Mouse (Mus musculus): Measurements from ENCODE around the gene Gpam. TPM values are rescaled to one million over a fixed set of nuclear protein-coding genes. Genes with fewer than 3 reads are reported as not detected.
A peak's percentile ranks its signal among the peaks of the same experiment; 100 is the strongest.

Gene Gpam
- polyA plus RNA-seq, 1 experiment from 2014 or later, result 8.8 TPM

DNA sequence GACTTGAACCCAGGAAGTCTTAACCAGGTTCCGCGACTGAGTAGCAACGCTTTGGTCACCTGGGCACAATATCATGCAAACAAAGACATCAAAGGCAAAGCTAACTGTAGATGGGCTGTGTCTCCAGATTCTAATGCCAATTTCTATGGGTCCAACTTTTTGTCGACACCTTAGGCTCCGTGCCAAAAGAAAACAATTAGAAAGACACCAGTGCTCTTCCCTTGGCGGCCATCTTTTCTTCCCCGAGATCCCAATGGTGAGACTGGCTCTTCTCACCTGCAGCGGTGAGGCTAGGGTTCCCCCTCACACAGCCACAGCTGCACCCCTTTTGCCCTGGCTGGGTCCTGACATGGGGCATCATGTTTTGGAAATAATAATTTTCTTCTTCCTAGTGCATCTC lies 64.5 kb downstream of the Gpam start:
- H3K27me3 ChIP-seq (ENCODE audit: control insufficient read depth, insufficient read depth, low read length), result no peaks in the 10 kb centered on the region
- no peak overlapping the region for H3K9ac ChIP-seq (ENCODE audit: low read length)
- no peak overlapping the region for H3K4me2 ChIP-seq (ENCODE audit: low read depth, low read length)
- no peak overlapping the region for H3K4me3 ChIP-seq (ENCODE audit: low read length)
- H3K4me1 ChIP-seq (ENCODE audit: control insufficient read depth, insufficient read depth, low read length), result peaks cover 5% of the 10 kb centered on the region; the same call in 1 of the 2 replicates
- no peak for ATAC-seq (replicated peaks; ENCODE audit: extremely low read depth, insufficient read depth, low FRiP score)
- peaks cover 3% of the 10 kb centered on the region; the same call in 1 of the 2 replicates for H3K36me3 ChIP-seq (ENCODE audit: control insufficient read depth, insufficient read depth)
- WGBS, result 80% methylated on average over 8 of the region's 8 CpGs
- peaks cover 15% of the 10 kb centered on the region for H3K9me3 ChIP-seq (replicated peaks; ENCODE audit: control insufficient read depth, low read length)
- no peak overlapping the region for H3K27ac ChIP-seq (ENCODE audit: low read length)

- Histone ChIP-seq H3K4me1 (ENCODE audit: control insufficient read depth, insufficient read depth, low read length) (peaks cover 5% of the 10 kb centered on the region; the same call in 1 of the 2 replicates), H3K9ac (ENCODE audit: low read length) (no peak overlapping the region), H3K27me3 (ENCODE audit: control insufficient read depth, insufficient read depth, low read length) (no peaks in the 10 kb centered on the region), H3K36me3 (ENCODE audit: control insufficient read depth, insufficient read depth) (peaks cover 3% of the 10 kb centered on the region; the same call in 1 of the 2 replicates), H3K9me3 (replicated peaks; ENCODE audit: control insufficient read depth, low read length) (peaks cover 15% of the 10 kb centered on the region), H3K4me2 (ENCODE audit: low read depth, low read length) (no peak overlapping the region), H3K4me3 (ENCODE audit: low read length) (no peak overlapping the region), H3K27ac (ENCODE audit: low read length) (no peak overlapping the region)
- WGBS, result 31% methylated on average over 4 of the region's 5 CpGs
- no peak for ATAC-seq (replicated peaks; ENCODE audit: extremely low read depth, insufficient read depth, low FRiP score)
Measured at GRCm38 (mm10) chr19:55061951-55062350, 65.1 kb downstream of the Gpam start.

DNA sequence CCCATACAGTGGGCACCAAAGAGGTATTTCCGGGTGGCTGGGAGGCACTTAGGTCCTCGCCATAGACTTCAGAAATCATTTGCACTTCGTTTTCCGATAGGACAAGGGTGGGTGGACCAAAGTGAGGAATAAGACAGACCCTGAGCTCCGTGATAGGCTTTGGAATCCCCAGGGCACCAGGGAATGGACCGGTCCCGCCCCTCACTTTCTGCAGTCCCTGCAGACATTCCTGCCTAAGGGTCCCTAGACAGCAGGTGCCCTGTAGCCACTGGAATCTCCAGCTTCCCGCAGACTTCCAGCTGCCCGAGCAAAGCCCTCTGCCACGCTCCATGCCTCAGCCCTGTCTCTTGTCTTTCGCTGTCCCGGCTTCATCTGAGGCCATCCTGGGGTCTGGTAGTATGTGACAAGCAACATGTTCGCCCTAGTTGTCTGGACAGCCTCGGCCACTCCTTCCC lies 65.6 kb downstream of the Gpam start:
- Histone ChIP-seq H3K9ac (ENCODE audit: low read length) (peak overlapping the region; percentile 53), H3K4me1 (ENCODE audit: control insufficient read depth, insufficient read depth, low read length) (peaks cover 5% of the 10 kb centered on the region; the same call in 1 of the 2 replicates), H3K4me2 (ENCODE audit: low read depth, low read length) (peak overlapping the region; percentile 73), H3K9me3 (replicated peaks; ENCODE audit: control insufficient read depth, low read length) (peaks cover 15% of the 10 kb centered on the region), H3K27me3 (ENCODE audit: control insufficient read depth, insufficient read depth, low read length) (no peaks in the 10 kb centered on the region), H3K4me3 (ENCODE audit: low read length) (peak overlapping the region; percentile 45), H3K27ac (ENCODE audit: low read length) (no peak overlapping the region), H3K36me3 (ENCODE audit: control insufficient read depth, insufficient read depth) (peaks cover 3% of the 10 kb centered on the region; the same call in 1 of the 2 replicates)
- no peak for ATAC-seq (replicated peaks; ENCODE audit: extremely low read depth, insufficient read depth, low FRiP score)
- 7% methylated on average over 14 of the region's 14 CpGs for WGBS

GRCm38 (mm10) chr19:55060964-55061363 lies 66.1 kb downstream of the Gpam start:
- Histone ChIP-seq H3K9ac (ENCODE audit: low read length) (no peak overlapping the region), H3K27me3 (ENCODE audit: control insufficient read depth, insufficient read depth, low read length) (no peaks in the 10 kb centered on the region), H3K4me1 (ENCODE audit: control insufficient read depth, insufficient read depth, low read length) (peaks cover 5% of the 10 kb centered on the region; the same call in 1 of the 2 replicates), H3K9me3 (replicated peaks; ENCODE audit: control insufficient read depth, low read length) (peaks cover 15% of the 10 kb centered on the region), H3K4me2 (ENCODE audit: low read depth, low read length) (peak overlapping the region; percentile 73), H3K36me3 (ENCODE audit: control insufficient read depth, insufficient read depth) (peaks cover under 1% of the 10 kb centered on the region; the same call in 1 of the 2 replicates), H3K4me3 (ENCODE audit: low read length) (no peak overlapping the region; the same call in 1 of the 2 replicates), H3K27ac (ENCODE audit: low read length) (no peak overlapping the region)
- 4% methylated on average over 7 of the region's 7 CpGs for WGBS
- no peak for ATAC-seq (replicated peaks; ENCODE audit: extremely low read depth, insufficient read depth, low FRiP score)

- H3K4me3 ChIP-seq (ENCODE audit: low read length), result no peak overlapping the region
- H3K27ac ChIP-seq (ENCODE audit: low read length), result no peak overlapping the region
- H3K36me3 ChIP-seq (ENCODE audit: control insufficient read depth, insufficient read depth), result no peaks in the 10 kb centered on the region
- no peak overlapping the region for H3K9ac ChIP-seq (ENCODE audit: low read length)
- H3K9me3 ChIP-seq (replicated peaks; ENCODE audit: control insufficient read depth, low read length), result peaks cover 15% of the 10 kb centered on the region
- no peaks in the 10 kb centered on the region for H3K27me3 ChIP-seq (ENCODE audit: control insufficient read depth, insufficient read depth, low read length)
- peaks cover 5% of the 10 kb centered on the region; the same call in 1 of the 2 replicates for H3K4me1 ChIP-seq (ENCODE audit: control insufficient read depth, insufficient read depth, low read length)
- H3K4me2 ChIP-seq (ENCODE audit: low read depth, low read length), result no peak overlapping the region
- ATAC-seq (replicated peaks; ENCODE audit: extremely low read depth, insufficient read depth, low FRiP score), result no peak
- WGBS, result 61% methylated on average over 5 of the region's 5 CpGs
Measured at GRCm38 (mm10) chr19:55057483-55057882, 69.6 kb downstream of the Gpam start.

DNA sequence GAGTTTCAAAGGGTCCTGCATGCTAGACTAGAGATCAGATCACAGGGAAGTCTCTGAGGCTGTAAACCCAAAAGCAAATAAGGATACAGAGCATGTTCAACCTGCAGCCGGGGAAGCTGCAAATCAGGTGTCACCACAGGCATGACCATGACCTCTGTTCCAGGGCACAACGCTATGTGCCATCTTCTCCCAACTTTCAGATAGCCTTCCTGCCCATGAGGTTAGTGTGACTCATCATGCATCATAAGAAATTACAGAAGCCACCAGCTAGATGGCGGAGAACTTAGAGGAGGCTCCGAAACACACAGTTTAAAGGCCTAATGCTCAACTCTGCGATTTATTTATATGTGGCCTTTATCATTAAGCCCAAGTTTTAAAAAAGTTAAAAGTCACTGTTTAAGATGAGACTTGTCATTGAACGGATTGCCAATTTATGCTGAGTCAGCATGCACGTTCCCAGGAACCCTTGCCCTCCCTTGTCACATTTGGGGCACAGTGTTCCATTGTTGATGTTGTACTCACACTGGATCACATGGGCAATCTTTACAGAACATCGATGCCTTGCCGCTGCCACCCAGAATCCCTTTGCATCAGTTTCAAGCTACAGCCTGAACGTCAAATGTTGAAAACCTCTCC lies 71.3 kb downstream of the Gpam start:
- no peak for ATAC-seq (replicated peaks; ENCODE audit: extremely low read depth, insufficient read depth, low FRiP score)
- peaks cover 15% of the 10 kb centered on the region for H3K9me3 ChIP-seq (replicated peaks; ENCODE audit: control insufficient read depth, low read length)
- 83% methylated on average over 10 of the region's 10 CpGs for WGBS

GRCm38 (mm10) chr19:55053163-55053562 lies 73.9 kb downstream of the Gpam start:
- H3K4me2 ChIP-seq (ENCODE audit: low read depth, low read length), result no peak overlapping the region
- peaks cover 4% of the 10 kb centered on the region; the same call in 1 of the 2 replicates for H3K9me3 ChIP-seq (replicated peaks; ENCODE audit: control insufficient read depth, low read length)
- no peaks in the 10 kb centered on the region for H3K27me3 ChIP-seq (ENCODE audit: control insufficient read depth, insufficient read depth, low read length)
- no peaks in the 10 kb centered on the region for H3K4me1 ChIP-seq (ENCODE audit: control insufficient read depth, insufficient read depth, low read length)
- WGBS, result 50% methylated on average over 4 of the region's 4 CpGs
- no peak for ATAC-seq (replicated peaks; ENCODE audit: extremely low read depth, insufficient read depth, low FRiP score)
- H3K27ac ChIP-seq (ENCODE audit: low read length), result no peak overlapping the region
- H3K9ac ChIP-seq (ENCODE audit: low read length), result no peak overlapping the region
- no peaks in the 10 kb centered on the region for H3K36me3 ChIP-seq (ENCODE audit: control insufficient read depth, insufficient read depth)
- no peak overlapping the region for H3K4me3 ChIP-seq (ENCODE audit: low read length)

More for the DNA sequence above, 71.3 kb downstream of the Gpam start:
- Histone ChIP-seq H3K4me3 (ENCODE audit: low read length) (no peak overlapping the region), H3K9ac (ENCODE audit: low read length) (no peak overlapping the region), H3K4me2 (ENCODE audit: low read depth, low read length) (no peak overlapping the region), H3K27me3 (ENCODE audit: control insufficient read depth, insufficient read depth, low read length) (no peaks in the 10 kb centered on the region), H3K27ac (ENCODE audit: low read length) (no peak overlapping the region), H3K36me3 (ENCODE audit: control insufficient read depth, insufficient read depth) (no peaks in the 10 kb centered on the region), H3K4me1 (ENCODE audit: control insufficient read depth, insufficient read depth, low read length) (no peaks in the 10 kb centered on the region)

- Histone ChIP-seq H3K27me3 (ENCODE audit: control insufficient read depth, insufficient read depth, low read length) (no peaks in the 10 kb centered on the region), H3K9me3 (replicated peaks; ENCODE audit: control insufficient read depth, low read length) (no peaks in the 10 kb centered on the region), H3K9ac (ENCODE audit: low read length) (no peak overlapping the region), H3K4me2 (ENCODE audit: low read depth, low read length) (no peak overlapping the region), H3K4me1 (ENCODE audit: control insufficient read depth, insufficient read depth, low read length) (no peaks in the 10 kb centered on the region), H3K36me3 (ENCODE audit: control insufficient read depth, insufficient read depth) (no peaks in the 10 kb centered on the region), H3K27ac (ENCODE audit: low read length) (no peak overlapping the region), H3K4me3 (ENCODE audit: low read length) (no peak overlapping the region)
- no peak for ATAC-seq (replicated peaks; ENCODE audit: extremely low read depth, insufficient read depth, low FRiP score)
- WGBS, result 70% methylated on average over 7 of the region's 7 CpGs
Measured at GRCm38 (mm10) chr19:55037406-55037805, 89.6 kb downstream of the Gpam start.

DNA sequence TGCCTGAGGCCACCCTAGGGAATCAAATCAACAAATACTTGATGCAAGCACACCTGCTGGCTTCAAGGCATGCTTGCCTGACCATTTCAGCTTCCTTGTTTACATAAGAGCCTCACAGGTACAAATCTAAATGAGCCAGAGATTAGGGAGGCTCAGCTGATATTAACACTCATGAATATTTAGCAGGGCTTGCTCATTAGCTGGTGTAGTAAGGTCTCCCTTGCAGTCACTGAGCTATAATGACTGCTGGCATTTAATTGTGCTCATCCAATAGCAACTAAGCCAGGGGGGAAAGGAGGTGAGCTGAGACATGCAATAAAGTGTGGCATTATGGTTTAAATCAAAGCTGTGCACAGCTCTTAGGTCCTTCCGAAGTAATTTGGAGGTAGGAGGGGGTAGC lies 108.2 kb downstream of the Gpam start:
- H3K27ac ChIP-seq (ENCODE audit: low read length), result no peak overlapping the region
- no peak overlapping the region for H3K4me3 ChIP-seq (ENCODE audit: low read length)
- H3K36me3 ChIP-seq (ENCODE audit: control insufficient read depth, insufficient read depth), result no peaks in the 10 kb centered on the region
- H3K4me2 ChIP-seq (ENCODE audit: low read depth, low read length), result no peak overlapping the region
- peaks cover 7% of the 10 kb centered on the region; the same call in 1 of the 2 replicates for H3K9me3 ChIP-seq (replicated peaks; ENCODE audit: control insufficient read depth, low read length)
- no peaks in the 10 kb centered on the region for H3K4me1 ChIP-seq (ENCODE audit: control insufficient read depth, insufficient read depth, low read length)
- ATAC-seq (replicated peaks; ENCODE audit: extremely low read depth, insufficient read depth, low FRiP score), result no peak
- WGBS, result 68% methylated on average over 1 of the region's 1 CpGs
- no peaks in the 10 kb centered on the region for H3K27me3 ChIP-seq (ENCODE audit: control insufficient read depth, insufficient read depth, low read length)
- no peak overlapping the region for H3K9ac ChIP-seq (ENCODE audit: low read length)
